Mouse (Mus musculus) CH12.LX (cell line): ENCODE data around the gene Cd247. TPM values are rescaled to one million over a fixed set of nuclear protein-coding genes. Genes with fewer than 3 reads are reported as not detected.

ENCODE experiments used
- DNase-seq: peaks from one replicate; pipeline ENCODE4 v3.0.0-alpha.2; 2013; ENCODE audit errors: extremely low read depth
- H3K27ac ChIP-seq: 2 replicates; pipeline ENCODE4 v1.5.1; 2012; ENCODE audit warnings: low read depth, mild to moderate bottlenecking, control low read depth, moderate library complexity; ENCODE audit not compliant: insufficient read depth
- H3K27me3 ChIP-seq: replicated peaks from 2 replicates; pipeline ENCODE3; 2012; ENCODE audit warnings: inconsistent platforms
- H3K36me3 ChIP-seq, 2 experiments: replicated peaks in 1 of 2; 2 replicates each; pipeline versions ENCODE3 to v1.6.1; 2012; ENCODE audit warnings: inconsistent platforms in 1 of 2, low read length in 1 of 2, mild to moderate bottlenecking in 1 of 2, mixed read lengths in 1 of 2, moderate library complexity in 1 of 2; ENCODE audit not compliant: control insufficient read depth in 1 of 2, insufficient read depth in 1 of 2
- H3K4me1 ChIP-seq, 2 experiments: 2 replicates each; pipeline ENCODE4 v1.6.1; 2012; ENCODE audit warnings: inconsistent platforms in 1 of 2, moderate library complexity in 1 of 2; ENCODE audit not compliant: insufficient read depth in 2 of 2, control insufficient read depth in 1 of 2
- H3K4me2 ChIP-seq: 2 replicates; pipeline ENCODE4 v1.6.1; 2012; ENCODE audit warnings: low read depth, mild to moderate bottlenecking, control low read depth; ENCODE audit not compliant: poor library complexity, insufficient read depth, severe bottlenecking
- H3K4me3 ChIP-seq, 3 experiments: fragments of 150-350 bp in 1 of 3; sonication (generic) in 1 of 3; replicated peaks in 1 of 3; 2 replicates each; pipeline versions ENCODE3 to v1.5.1; 2011 to 2012; ENCODE audit warnings: low read depth in 2 of 3, low read length in 2 of 3, mild to moderate bottlenecking in 2 of 3, moderate library complexity in 2 of 3, control low read depth in 1 of 3, improper control_type of control experiment in 1 of 3, inconsistent platforms in 1 of 3, mixed read lengths in 1 of 3; ENCODE audit not compliant: poor library complexity in 1 of 3
- H3K79me2 ChIP-seq: replicated peaks from 2 replicates; pipeline ENCODE4 v1.6.1; 2012; ENCODE audit warnings: mild to moderate bottlenecking, moderate library complexity; ENCODE audit not compliant: control insufficient read depth, poor library complexity, insufficient read depth, severe bottlenecking; ENCODE audit errors: extremely low read depth
- H3K9ac ChIP-seq: 2 replicates; pipeline ENCODE4 v1.6.1; 2012; ENCODE audit warnings: low read depth, mild to moderate bottlenecking, control low read depth, moderate library complexity; ENCODE audit not compliant: insufficient read depth
- H3K9me3 ChIP-seq: replicated peaks from 2 replicates; pipeline ENCODE3; 2012; ENCODE audit warnings: low read length, inconsistent platforms, mixed read lengths
- BHLHE40 ChIP-seq: IDR thresholded peaks from 2 replicates; pipeline ENCODE4 v1.6.1; 2011; ENCODE audit warnings: mild to moderate bottlenecking, low read depth, low read length, improper control_type of control experiment
- CHD2 ChIP-seq: IDR thresholded peaks from 2 replicates; pipeline ENCODE4 v1.6.1; 2011; ENCODE audit warnings: low read length, improper control_type of control experiment
- CTCF ChIP-seq, 2 experiments: IDR thresholded peaks in 1 of 2; conservative IDR thresholded peaks in 1 of 2; 2 replicates each; pipeline ENCODE4 v1.5.1; 2011 to 2012; ENCODE audit warnings: low read depth in 2 of 2, low read length in 2 of 2, improper control_type of control experiment in 1 of 2, inconsistent platforms in 1 of 2, mild to moderate bottlenecking in 1 of 2, moderate library complexity in 1 of 2
- EP300 ChIP-seq: IDR thresholded peaks from 2 replicates; pipeline ENCODE4 v1.6.1; 2011; ENCODE audit warnings: low read length, improper control_type of control experiment
- HCFC1 ChIP-seq: IDR thresholded peaks from 2 replicates; pipeline ENCODE4 v1.6.1; 2012; ENCODE audit warnings: low read depth, mild to moderate bottlenecking, inconsistent platforms, low read length, improper control_type of control experiment
- JUN ChIP-seq: IDR thresholded peaks from 2 replicates; pipeline ENCODE4 v1.6.1; 2011; ENCODE audit warnings: low read depth, mild to moderate bottlenecking, low read length, improper control_type of control experiment, moderate library complexity; ENCODE audit not compliant: insufficient read depth
- KAT2A ChIP-seq: IDR thresholded peaks from 2 replicates; pipeline ENCODE4 v1.6.1; 2012; ENCODE audit warnings: low read length, improper control_type of control experiment, inconsistent platforms; ENCODE audit not compliant: insufficient replicate concordance
- MEF2A ChIP-seq: IDR thresholded peaks from 2 replicates; pipeline ENCODE4 v1.6.1; 2014; ENCODE audit warnings: low read depth, mild to moderate bottlenecking, inconsistent platforms, low read length, improper control_type of control experiment, borderline replicate concordance
- MXI1 ChIP-seq: IDR thresholded peaks from 2 replicates; pipeline ENCODE4 v1.6.1; 2011; ENCODE audit warnings: mild to moderate bottlenecking, low read depth, low read length, improper control_type of control experiment
- NELFE ChIP-seq: IDR thresholded peaks from 2 replicates; pipeline ENCODE4 v1.6.1; 2011; ENCODE audit warnings: low read depth, low read length, improper control_type of control experiment
- PAX5 ChIP-seq: IDR thresholded peaks from 2 replicates; pipeline ENCODE4 v1.6.1; 2012; ENCODE audit warnings: low read length, inconsistent platforms, mixed read lengths
- POLR2A ChIP-seq: IDR thresholded peaks from 2 replicates; pipeline ENCODE4 v1.6.1; 2011; ENCODE audit warnings: low read depth, mild to moderate bottlenecking, improper control_type of control experiment, low read length
- POLR2AphosphoS2 ChIP-seq: IDR thresholded peaks from 2 replicates; pipeline ENCODE4 v1.6.1; 2011; ENCODE audit warnings: low read depth, low read length, improper control_type of control experiment
- RCOR1 ChIP-seq: conservative IDR thresholded peaks from 2 replicates; pipeline ENCODE4 v1.6.1; 2012; ENCODE audit warnings: low read depth, mild to moderate bottlenecking, inconsistent platforms, low read length, improper control_type of control experiment
- SMC3 ChIP-seq: IDR thresholded peaks from 2 replicates; pipeline ENCODE4 v1.6.1; 2011; ENCODE audit warnings: low read depth, low read length, improper control_type of control experiment
- TBP ChIP-seq: conservative IDR thresholded peaks from 2 replicates; pipeline ENCODE4 v1.6.1; 2011; ENCODE audit warnings: low read depth, low read length, improper control_type of control experiment
- TCF12 ChIP-seq: IDR thresholded peaks from 2 replicates; pipeline ENCODE4 v1.6.1; 2014; ENCODE audit warnings: low read depth, mild to moderate bottlenecking, inconsistent platforms, low read length, improper control_type of control experiment
- UBTF ChIP-seq: IDR thresholded peaks from 2 replicates; pipeline ENCODE4 v1.6.1; 2012; ENCODE audit warnings: low read depth, mild to moderate bottlenecking, inconsistent platforms, low read length, improper control_type of control experiment, moderate library complexity
- USF2 ChIP-seq: conservative IDR thresholded peaks from 2 replicates; pipeline ENCODE4 v1.6.1; 2011; ENCODE audit warnings: low read depth, low read length, improper control_type of control experiment
- ZC3H11A ChIP-seq: IDR thresholded peaks from 2 replicates; pipeline ENCODE4 v1.6.1; 2012; ENCODE audit warnings: low read depth, mild to moderate bottlenecking, inconsistent platforms, low read length, improper control_type of control experiment
- ZKSCAN1 ChIP-seq: IDR thresholded peaks from 2 replicates; pipeline ENCODE4 v1.6.1; 2012; ENCODE audit warnings: low read depth, inconsistent platforms, low read length, improper control_type of control experiment, borderline replicate concordance
- ZNF384 ChIP-seq: IDR thresholded peaks from 2 replicates; pipeline ENCODE4 v1.6.1; 2012; ENCODE audit warnings: low read depth, low read length, improper control_type of control experiment, inconsistent platforms
- dilution Hi-C: fragments of 300-500 bp; cut with MboI; formaldehyde crosslinking; loops from 2 replicates; pipeline ENCODE4 v1.14.3; 2020; ENCODE audit warnings: low sequenced_read_pairs; ENCODE audit not compliant: extremely low pct_unique_long_range_greater_than_20kb, extremely low pct_ligation_motif_present
- in situ Hi-C: fragments of 300-500 bp; cut with MboI; formaldehyde crosslinking; loops from 3 replicates; pipeline ENCODE4 v1.14.3; 2019; ENCODE audit warnings: low sequenced_read_pairs, low pct_ligation_motif_present, low pct_unique_long_range_greater_than_20kb, mixed read lengths
- polyA plus RNA-seq: library from polyadenylated mRNA; unstranded; fragments of >175 nt; gene quantifications from 2 replicates; pipeline ENCODE4 v1.2.1, GENCODE M21; 2012; ENCODE audit warnings: low read depth; ENCODE audit not compliant: insufficient read length
- total RNA-seq, 2 experiments: library from RNA; depleted of rRNA; stranded (reverse); fragments of 300-350 nt in 1 of 2; fragments of >200 nt in 1 of 2; gene quantifications; 2 replicates each; pipeline ENCODE4 v1.2.3; 2012 to 2014

Gene Cd247
- total and polyA plus RNA-seq, 3 experiments = 1.3 to 2.0 TPM; not detected in 1

DNA sequence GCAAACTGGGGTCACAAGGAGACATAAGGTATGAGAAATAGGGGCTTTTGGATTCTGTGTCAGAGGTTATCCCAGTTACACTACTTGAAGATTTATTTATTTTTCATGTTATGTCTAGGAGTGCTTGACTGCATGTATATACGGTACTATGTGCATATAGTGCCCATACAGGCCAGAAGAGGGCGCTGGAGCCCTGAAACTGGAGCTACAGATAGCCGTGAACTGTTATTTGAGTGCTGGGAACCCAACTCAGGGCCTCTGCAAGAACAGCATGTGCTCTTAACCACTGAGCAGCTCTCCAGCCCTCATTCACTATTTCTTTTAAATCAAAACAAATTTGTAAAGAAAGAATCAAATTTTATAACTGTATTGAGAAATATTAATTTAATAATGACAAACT, 132.5 kb downstream of the Cd247 start:
- H3K27me3 ChIP-seq = no peaks in the 10 kb centered on the region
- H3K4me1 ChIP-seq = peaks cover 0 to 40% of the 10 kb centered on the region in 2 experiments; a peak in 3 of 4 replicates
- TF ChIP-seq KAT2A (no peak), CTCF (conservative IDR thresholded peaks at IDR 0.05 in 1 of 2, IDR thresholded peaks at IDR 0.05 in 1 of 2; ENCODE audit: low read depth in 2 of 2, low read length in 2 of 2) (0 out of 4 replicates have a peak, but pooled peaks of 1 of the 2 experiments have one; percentile 9)
- in situ Hi-C loops (no loop called here), dilution Hi-C loops (no loop called here)
- peaks cover 4 to 24% of the 10 kb centered on the region in 2 experiments for H3K36me3 ChIP-seq
- peaks cover 8% of the 10 kb centered on the region for H3K9me3 ChIP-seq
- no peak for DNase-seq
- H3K27ac ChIP-seq = no peak overlapping the region
- peaks cover 12% of the 10 kb centered on the region for H3K79me2 ChIP-seq
- H3K4me2 ChIP-seq = no peak overlapping the region
- H3K4me3 ChIP-seq = no peak overlapping the region
- H3K9ac ChIP-seq = no peak overlapping the region

DNA sequence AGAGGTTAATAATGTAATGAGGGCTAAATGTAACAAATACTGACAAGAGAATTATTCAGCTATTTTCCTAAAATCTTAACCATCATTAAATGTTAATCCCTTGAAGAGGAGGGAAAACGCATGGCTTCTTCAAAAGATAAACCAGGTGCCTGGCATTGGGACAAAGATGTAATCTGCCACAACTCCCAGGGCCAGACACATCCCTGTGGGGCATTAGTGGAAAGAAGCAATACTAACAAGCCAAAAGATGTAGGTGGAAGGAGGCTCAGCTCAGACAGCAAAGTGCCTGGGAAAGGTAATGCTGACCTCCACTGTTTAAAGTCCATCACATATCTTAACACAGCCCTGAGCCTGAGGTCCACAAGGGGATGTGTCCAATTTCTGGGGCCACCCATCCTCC, 134.0 kb downstream of the Cd247 start:
- DNase-seq = no peak
- no peak overlapping the region for H3K4me3 ChIP-seq
- no peak overlapping the region for H3K9ac ChIP-seq
- peaks cover 15% of the 10 kb centered on the region for H3K79me2 ChIP-seq
- dilution Hi-C loops (no loop called here), in situ Hi-C loops (no loop called here)
- H3K4me1 ChIP-seq = peaks cover 4 to 54% of the 10 kb centered on the region in 2 experiments
- TF ChIP-seq CTCF (conservative IDR thresholded peaks at IDR 0.05 in 1 of 2, IDR thresholded peaks at IDR 0.05 in 1 of 2; ENCODE audit: low read depth in 2 of 2, low read length in 2 of 2) (no peak), POLR2AphosphoS2 (no peak), USF2 (no peak), TCF12 (no peak), EP300 (no peak), RCOR1 (no peak), UBTF (no peak), BHLHE40 (no peak), JUN (no peak), TBP (no peak), CHD2 (no peak), ZC3H11A (no peak), HCFC1 (no peak), POLR2A (no peak)
- no peaks in the 10 kb centered on the region for H3K27me3 ChIP-seq
- peaks cover 4% of the 10 kb centered on the region for H3K9me3 ChIP-seq
- no peak overlapping the region for H3K27ac ChIP-seq
- no peak overlapping the region for H3K4me2 ChIP-seq
- H3K36me3 ChIP-seq = peaks cover 0 to 13% of the 10 kb centered on the region in 2 experiments

DNA sequence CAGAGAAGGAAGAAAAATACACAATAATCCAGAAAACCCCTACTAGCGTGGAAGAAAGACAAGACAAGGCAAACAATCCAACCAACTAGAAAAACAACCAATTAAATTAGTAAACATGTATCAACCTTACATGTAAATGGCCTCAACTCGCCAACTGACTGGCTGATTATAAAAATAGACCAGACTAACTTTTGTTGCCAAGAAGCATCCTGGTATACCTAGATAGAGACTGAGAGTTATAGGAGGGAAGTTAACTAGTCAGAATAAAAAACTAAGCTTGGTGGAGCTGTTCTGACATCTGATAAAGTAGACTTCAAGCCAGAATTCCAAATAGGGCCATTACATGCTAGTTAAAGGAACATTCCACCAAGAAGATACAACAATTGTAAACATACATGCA, 136.7 kb downstream of the Cd247 start:
- peaks cover 4% of the 10 kb centered on the region for H3K9me3 ChIP-seq
- H3K4me2 ChIP-seq = no peak overlapping the region
- H3K36me3 ChIP-seq = peaks cover 0 to 10% of the 10 kb centered on the region in 2 experiments
- in situ Hi-C loops (no loop called here), dilution Hi-C loops (no loop called here)
- DNase-seq = no peak
- H3K4me3 ChIP-seq = no peak overlapping the region
- peaks cover 15% of the 10 kb centered on the region for H3K79me2 ChIP-seq
- H3K4me1 ChIP-seq = peaks cover 4 to 56% of the 10 kb centered on the region in 2 experiments
- no peaks in the 10 kb centered on the region for H3K27me3 ChIP-seq
- no peak overlapping the region for H3K27ac ChIP-seq
- H3K9ac ChIP-seq = no peak overlapping the region
- TF ChIP-seq NELFE = no peak
- TF ChIP-seq POLR2AphosphoS2 = no peak
- no peak for TF ChIP-seq MXI1
- no peak for TF ChIP-seq POLR2A
- TF ChIP-seq SMC3 = no peak
- TF ChIP-seq USF2 = no peak
- TF ChIP-seq PAX5 = no peak
- TF ChIP-seq TBP = no peak
- TF ChIP-seq CTCF (conservative IDR thresholded peaks at IDR 0.05 in 1 of 2, IDR thresholded peaks at IDR 0.05 in 1 of 2; ENCODE audit: low read depth in 2 of 2, low read length in 2 of 2) = no peak
- no peak for TF ChIP-seq BHLHE40
- TF ChIP-seq RCOR1 = no peak
- TF ChIP-seq ZNF384 = no peak
- TF ChIP-seq ZKSCAN1 = no peak
- TF ChIP-seq MEF2A = no peak
